Mouse (Mus musculus): ENCODE results near the gene Slc26a9. TPM values are rescaled to one million over a fixed set of nuclear protein-coding genes. Genes with fewer than 3 reads are reported as not detected.

Gene Slc26a9
- polyA plus RNA-seq, 1 experiment from 2014 or later: not detected

GRCm38 (mm10) chr1:131757211-131757610, 13.4 kb downstream of the Slc26a9 start:
- Histone ChIP-seq H3K9me3 (replicated peaks) (no peaks in the 10 kb centered on the region), H3K27ac (replicated peaks) (no peak overlapping the region), H3K4me2 (no peak overlapping the region), H3K4me3 (replicated peaks) (no peak overlapping the region), H3K27me3 (peaks cover 1% of the 10 kb centered on the region; the same call in 1 of the 2 replicates), H3K9ac (no peak overlapping the region), H3K4me1 (replicated peaks) (peaks cover 13% of the 10 kb centered on the region), H3K36me3 (replicated peaks) (no peaks in the 10 kb centered on the region)
- no peak for ATAC-seq (ENCODE audit: insufficient read depth)
- WGBS (ENCODE audit: insufficient replicate concordance): 67% methylated on average over 6 of the region's 6 CpGs

GRCm38 (mm10) chr1:131758796-131759195, 15.0 kb downstream of the Slc26a9 start:
- WGBS (ENCODE audit: insufficient replicate concordance): 66% methylated on average over 7 of the region's 7 CpGs
- no peak overlapping the region for H3K4me3 ChIP-seq (replicated peaks)
- peaks cover 12% of the 10 kb centered on the region for H3K4me1 ChIP-seq (replicated peaks)
- H3K27ac ChIP-seq (replicated peaks): no peak overlapping the region
- no peak overlapping the region for H3K4me2 ChIP-seq
- H3K36me3 ChIP-seq (replicated peaks): no peaks in the 10 kb centered on the region
- H3K9me3 ChIP-seq (replicated peaks): no peaks in the 10 kb centered on the region
- H3K9ac ChIP-seq: no peak overlapping the region
- no peak for ATAC-seq (ENCODE audit: insufficient read depth)
- H3K27me3 ChIP-seq: no peaks in the 10 kb centered on the region

GRCm38 (mm10) chr1:131759667-131760427, 16.0 kb downstream of the Slc26a9 start:
- Histone ChIP-seq H3K4me3 (replicated peaks) (no peak overlapping the region), H3K36me3 (replicated peaks) (no peaks in the 10 kb centered on the region), H3K27ac (replicated peaks) (no peak overlapping the region), H3K9ac (no peak overlapping the region), H3K27me3 (no peaks in the 10 kb centered on the region), H3K4me1 (replicated peaks) (peaks cover 2% of the 10 kb centered on the region; the same call in 1 of the 2 replicates), H3K4me2 (no peak overlapping the region), H3K9me3 (replicated peaks) (no peaks in the 10 kb centered on the region)
- WGBS (ENCODE audit: insufficient replicate concordance): 49% methylated on average over 9 of the region's 9 CpGs
- ATAC-seq (ENCODE audit: insufficient read depth): no peak

GRCm38 (mm10) chr1:131760428-131760820, 16.6 kb downstream of the Slc26a9 start:
- Histone ChIP-seq H3K4me1 (replicated peaks) (no peaks in the 10 kb centered on the region), H3K36me3 (replicated peaks) (no peaks in the 10 kb centered on the region), H3K9me3 (replicated peaks) (no peaks in the 10 kb centered on the region), H3K27me3 (no peaks in the 10 kb centered on the region), H3K9ac (no peak overlapping the region), H3K4me2 (no peak overlapping the region), H3K27ac (replicated peaks) (no peak overlapping the region), H3K4me3 (replicated peaks) (no peak overlapping the region)
- no peak for ATAC-seq (ENCODE audit: insufficient read depth)
- 64% methylated on average over 3 of the region's 3 CpGs for WGBS (ENCODE audit: insufficient replicate concordance)

GRCm38 (mm10) chr1:131761079-131761831, 17.4 kb downstream of the Slc26a9 start:
- Histone ChIP-seq H3K4me1 (replicated peaks) (no peaks in the 10 kb centered on the region), H3K9ac (no peak overlapping the region), H3K27ac (replicated peaks) (no peak overlapping the region), H3K9me3 (replicated peaks) (no peaks in the 10 kb centered on the region), H3K4me2 (no peak overlapping the region), H3K27me3 (no peaks in the 10 kb centered on the region), H3K4me3 (replicated peaks) (no peak overlapping the region), H3K36me3 (replicated peaks) (no peaks in the 10 kb centered on the region)
- ATAC-seq (ENCODE audit: insufficient read depth): no peak
- 49% methylated on average over 13 of the region's 13 CpGs for WGBS (ENCODE audit: insufficient replicate concordance)

- Histone ChIP-seq H3K4me1 (replicated peaks) (no peaks in the 10 kb centered on the region), H3K9me3 (replicated peaks) (no peaks in the 10 kb centered on the region), H3K36me3 (replicated peaks) (no peaks in the 10 kb centered on the region)
Measured at GRCm38 (mm10) chr1:131763683-131764082, 19.9 kb downstream of the Slc26a9 start.

DNA sequence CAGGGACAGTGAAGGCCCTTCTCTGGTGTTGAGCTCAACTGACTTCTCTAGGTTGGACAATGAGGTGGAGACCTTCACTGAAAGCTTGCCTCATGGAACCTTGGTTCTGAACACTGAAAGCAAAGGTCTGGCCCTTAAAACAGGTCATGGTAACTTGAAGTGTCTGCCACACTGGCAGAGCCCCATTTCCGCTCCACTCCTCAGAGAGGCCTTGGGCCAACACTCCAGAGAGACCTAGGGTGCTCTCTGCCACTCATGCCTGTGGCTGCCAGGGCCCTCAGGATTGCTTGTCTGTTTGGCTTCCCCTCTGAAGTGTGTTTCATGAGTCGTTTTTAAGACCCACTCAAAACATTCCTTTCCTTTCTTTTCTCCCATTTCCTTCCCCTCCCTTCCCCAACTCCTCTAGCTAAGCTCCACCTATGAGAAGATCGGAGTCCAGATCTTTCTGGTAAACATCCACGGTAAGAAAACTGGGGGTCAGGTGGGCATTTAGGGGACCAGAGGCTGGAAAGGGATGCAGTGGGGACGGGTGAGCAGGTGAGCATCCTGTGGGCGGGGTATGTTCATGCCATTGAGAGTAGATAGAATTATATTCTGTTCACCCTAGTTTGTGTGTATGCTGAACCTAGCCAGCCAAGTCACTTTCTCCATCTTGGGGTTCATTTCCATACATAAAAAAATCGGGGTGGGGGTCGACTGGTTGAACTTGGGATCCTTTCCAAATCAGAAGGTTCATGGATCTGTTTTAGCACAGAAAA, 20.9 kb downstream of the Slc26a9 start:
- ATAC-seq (ENCODE audit: insufficient read depth): no peak
- Histone ChIP-seq H3K9ac (no peak overlapping the region), H3K36me3 (replicated peaks) (no peaks in the 10 kb centered on the region), H3K27me3 (no peaks in the 10 kb centered on the region), H3K9me3 (replicated peaks) (no peaks in the 10 kb centered on the region), H3K27ac (replicated peaks) (no peak overlapping the region), H3K4me1 (replicated peaks) (no peaks in the 10 kb centered on the region), H3K4me3 (replicated peaks) (no peak overlapping the region), H3K4me2 (no peak overlapping the region)
- WGBS (ENCODE audit: insufficient replicate concordance): 36% methylated on average over 8 of the region's 8 CpGs

More at GRCm38 (mm10) chr1:131763683-131764082, 19.9 kb downstream of the Slc26a9 start:
- 33% methylated on average over 9 of the region's 9 CpGs for WGBS (ENCODE audit: insufficient replicate concordance)
- Histone ChIP-seq H3K27me3 (no peaks in the 10 kb centered on the region), H3K27ac (replicated peaks) (no peak overlapping the region), H3K4me2 (no peak overlapping the region), H3K9ac (no peak overlapping the region), H3K4me3 (replicated peaks) (no peak overlapping the region)
- no peak for ATAC-seq (ENCODE audit: insufficient read depth)

- Histone ChIP-seq H3K27me3 (no peaks in the 10 kb centered on the region), H3K9ac (no peak overlapping the region), H3K27ac (replicated peaks) (no peak overlapping the region), H3K9me3 (replicated peaks) (no peaks in the 10 kb centered on the region), H3K4me3 (replicated peaks) (no peak overlapping the region), H3K4me2 (no peak overlapping the region), H3K4me1 (replicated peaks) (no peaks in the 10 kb centered on the region), H3K36me3 (replicated peaks) (no peaks in the 10 kb centered on the region)
- 10% methylated on average over 11 of the region's 11 CpGs for WGBS (ENCODE audit: insufficient replicate concordance)
- no peak for ATAC-seq (ENCODE audit: insufficient read depth)
Measured at GRCm38 (mm10) chr1:131765357-131766001, 21.7 kb downstream of the Slc26a9 start.

GRCm38 (mm10) chr1:131769296-131769695, 25.5 kb downstream of the Slc26a9 start:
- Histone ChIP-seq H3K4me1 (replicated peaks) (no peaks in the 10 kb centered on the region), H3K36me3 (replicated peaks) (no peaks in the 10 kb centered on the region), H3K4me2 (no peak overlapping the region), H3K9ac (no peak overlapping the region), H3K4me3 (replicated peaks) (no peak overlapping the region), H3K27me3 (no peaks in the 10 kb centered on the region), H3K27ac (replicated peaks) (no peak overlapping the region), H3K9me3 (replicated peaks) (no peaks in the 10 kb centered on the region)
- WGBS (ENCODE audit: insufficient replicate concordance): 46% methylated on average over 3 of the region's 3 CpGs
- no peak for ATAC-seq (ENCODE audit: insufficient read depth)

DNA sequence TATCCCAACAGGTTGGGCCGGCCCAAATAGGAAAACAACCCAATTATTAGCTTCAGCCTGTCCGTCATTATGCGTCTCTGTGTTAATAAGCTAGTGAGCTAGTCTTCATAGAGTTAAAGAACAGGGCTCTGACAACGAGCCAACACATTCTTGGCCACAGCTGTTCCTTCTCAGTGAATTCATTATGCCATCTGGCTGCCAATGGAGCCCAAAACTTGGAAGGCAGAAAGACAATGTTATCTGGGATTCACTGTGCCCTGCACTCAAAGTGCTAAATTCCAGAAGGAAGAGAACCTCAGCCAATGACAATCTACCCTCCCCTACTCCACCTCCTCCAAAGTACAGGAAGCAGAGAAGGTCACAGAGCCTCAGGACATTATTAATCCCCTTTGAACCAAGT, 26.8 kb downstream of the Slc26a9 start:
- Histone ChIP-seq H3K9me3 (replicated peaks) (no peaks in the 10 kb centered on the region), H3K4me3 (replicated peaks) (no peak overlapping the region), H3K4me2 (no peak overlapping the region), H3K9ac (no peak overlapping the region), H3K4me1 (replicated peaks) (no peaks in the 10 kb centered on the region), H3K27ac (replicated peaks) (no peak overlapping the region), H3K36me3 (replicated peaks) (no peaks in the 10 kb centered on the region), H3K27me3 (no peaks in the 10 kb centered on the region)
- no peak for ATAC-seq (ENCODE audit: insufficient read depth)
- WGBS (ENCODE audit: insufficient replicate concordance): 60% methylated on average over 4 of the region's 4 CpGs

- H3K4me2 ChIP-seq: no peak overlapping the region
- no peak overlapping the region for H3K27ac ChIP-seq (replicated peaks)
- no peak overlapping the region for H3K4me3 ChIP-seq (replicated peaks)
- H3K9me3 ChIP-seq (replicated peaks): no peaks in the 10 kb centered on the region
- H3K36me3 ChIP-seq (replicated peaks): no peaks in the 10 kb centered on the region
- H3K4me1 ChIP-seq (replicated peaks): no peaks in the 10 kb centered on the region
- H3K27me3 ChIP-seq: no peaks in the 10 kb centered on the region
- no peak overlapping the region for H3K9ac ChIP-seq
- no peak for ATAC-seq (ENCODE audit: insufficient read depth)
Measured at GRCm38 (mm10) chr1:131771440-131771839, 27.6 kb downstream of the Slc26a9 start.

Measured in liver, embryonic 15.5 days (tissue).